Mouse (Mus musculus): Measurements from ENCODE around the gene Olfr1302. TPM values are rescaled to one million over a fixed set of nuclear protein-coding genes. Genes with fewer than 3 reads are reported as not detected.

Gene Olfr1302
- total RNA-seq (2023): not detected

DNA sequence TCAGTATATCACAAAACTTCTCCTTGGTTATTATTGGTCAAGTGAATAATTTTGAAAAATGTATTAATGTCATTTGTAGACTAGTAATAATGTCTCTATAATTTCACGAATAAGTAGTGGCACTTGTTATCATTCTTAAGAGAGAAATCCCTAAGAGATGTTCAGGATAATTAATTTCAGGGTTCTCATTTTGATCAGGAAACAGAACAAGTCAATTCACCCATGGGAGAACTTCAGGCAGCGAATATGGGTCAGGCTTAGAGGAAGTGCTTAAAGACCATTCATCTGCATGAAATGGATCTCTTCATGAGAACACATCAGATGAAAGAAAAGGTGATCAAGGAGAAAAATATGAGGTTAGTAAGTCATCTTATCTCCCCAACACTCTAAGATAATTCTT, at the start of gene Olfr1302:
Gene Olfr1302, plus strand, starts transcription at position 301 of the 400 bp plus-strand sequence.

DNA sequence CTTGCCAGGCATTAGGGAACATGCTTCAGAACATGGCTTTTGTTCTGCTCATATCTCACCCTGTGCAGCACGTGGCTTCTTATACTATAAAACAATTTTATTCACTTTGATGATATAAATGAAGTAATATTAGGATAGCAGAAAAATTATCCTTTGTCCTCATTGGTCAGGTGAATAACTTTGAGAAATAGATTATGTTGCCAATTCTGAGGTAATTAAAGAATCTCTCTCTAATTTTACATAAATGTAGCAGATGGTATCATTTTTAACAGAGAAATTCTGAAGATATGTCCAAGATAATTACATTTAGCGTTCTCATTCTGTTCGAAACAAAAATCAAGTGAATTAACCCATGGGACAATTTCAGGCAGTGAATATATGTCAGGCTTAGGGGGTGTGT, 26.5 kb upstream of the Olfr1302 start, which contains the start of gene Olfr1301:
Gene Olfr1301, plus strand, starts transcription at position 301 of the 400 bp plus-strand sequence.

DNA sequence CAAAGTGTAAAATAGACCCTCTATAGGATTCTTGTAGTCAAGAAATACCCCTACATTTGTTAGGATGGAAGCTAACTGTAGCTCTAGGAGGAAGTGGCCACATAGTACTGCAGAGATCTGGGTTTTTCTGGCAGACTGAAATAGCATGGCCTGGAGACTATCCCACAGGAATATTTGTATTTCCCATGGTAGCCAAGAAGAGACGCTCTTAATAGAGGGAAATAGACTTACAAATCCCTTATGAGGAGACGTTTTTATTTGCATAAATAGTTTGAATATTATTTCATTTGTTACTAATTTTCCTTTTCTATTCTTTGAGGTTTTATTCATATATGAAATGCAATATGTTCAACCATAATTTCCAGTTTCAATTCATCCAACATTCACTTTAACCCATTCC, 43.0 kb downstream of the Olfr1302 start, which contains the start of gene Olfr1303:
Gene Olfr1303, minus strand, starts transcription at position 101 of the 400 bp plus-strand sequence.

Other genes with a start within 250 kb of the Olfr1302 start
- gene Olfr1294, start 237.1 kb upstream of the Olfr1302 start, total RNA-seq (2023): not detected
- not detected for gene Olfr1295, start 207.7 kb upstream of the Olfr1302 start, total RNA-seq (2023)
- gene Olfr1297, start 150.9 kb upstream of the Olfr1302 start, total RNA-seq (2023): not detected
- not detected for gene Olfr1298, start 128.2 kb upstream of the Olfr1302 start, total RNA-seq (2023)
- not detected for gene Olfr1299, start 116.0 kb upstream of the Olfr1302 start, total RNA-seq (2023)
- not detected for gene Olfr1301, start 26.4 kb upstream of the Olfr1302 start, total RNA-seq (2023)
- not detected for gene Olfr1303, start 42.9 kb downstream of the Olfr1302 start, total RNA-seq (2023)
- not detected for gene Olfr1305, start 99.7 kb downstream of the Olfr1302 start, total RNA-seq (2023)
- gene Olfr1306, start 138.8 kb downstream of the Olfr1302 start, total RNA-seq (2023): not detected
- under 1 TPM; 0.06 to 0.08 TPM for gene Olfr1307, start 172.0 kb downstream of the Olfr1302 start, total RNA-seq (2023)
- gene Olfr1308, start 187.5 kb downstream of the Olfr1302 start, total RNA-seq (2023): not detected
- not detected for gene Olfr1309, start 212.9 kb downstream of the Olfr1302 start, total RNA-seq (2023)
- gene Olfr1310, start 235.3 kb downstream of the Olfr1302 start, total RNA-seq (2023): not detected
- not detected for gene Olfr1311, start 247.0 kb downstream of the Olfr1302 start, total RNA-seq (2023)

Measured in monocyte, adult 59 days (primary cell).